Mouse (Mus musculus) layer of hippocampus, postnatal 14 days (tissue): ENCODE results near the gene Sh3glb2. TPM values are rescaled to one million over a fixed set of nuclear protein-coding genes. Genes with fewer than 3 reads are reported as not detected.

ENCODE experiments used
- DNase-seq, 2 experiments: peaks; one replicate each; pipeline ENCODE4 v3.0.0; 2021 to 2022; ENCODE audit warnings: low spot score in 2 of 2, mixed read lengths in 1 of 2
- microRNA-seq, 2 experiments: library from miRNA; unstranded; fragments of <30 nt; microRNA quantifications; one replicate each; pipeline ENCODE4 v1.2.0; 2021
- total RNA-seq, 2 experiments: library from RNA; stranded (reverse); gene quantifications; 2 replicates each; pipeline ENCODE4 v1.2.3; 2021

Sh3glb2 gene
- total RNA-seq, 2 experiments from 2014 or later, result 241 to 246 TPM

DNA sequence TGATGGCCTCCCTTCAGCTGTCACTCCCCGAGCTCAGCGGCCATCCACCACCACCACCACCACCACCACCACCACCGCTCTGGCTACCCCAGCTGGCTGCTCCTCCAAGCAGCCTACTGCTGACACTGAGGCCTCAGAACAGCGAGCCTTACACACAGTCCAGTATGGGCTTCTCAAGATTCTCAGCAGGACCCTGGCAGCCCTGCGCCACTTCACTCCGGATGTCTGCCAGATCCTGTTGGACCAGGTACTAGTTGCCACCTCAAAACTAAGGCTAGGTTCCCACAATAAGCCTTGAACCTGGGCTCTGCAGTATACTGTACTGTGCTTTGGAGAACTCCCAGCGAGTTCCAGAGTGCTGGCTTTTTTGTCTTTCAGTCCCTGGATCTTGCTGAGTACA is 16.6 kb downstream of the Sh3glb2 start:
- no peak for DNase-seq

GRCm38 (mm10) chr2:30342061-30342460 is 17.1 kb downstream of the Sh3glb2 start:
- DNase-seq, result no peak

- no peak for DNase-seq
Measured at GRCm38 (mm10) chr2:30337179-30337578, 22.0 kb downstream of the Sh3glb2 start.

DNA sequence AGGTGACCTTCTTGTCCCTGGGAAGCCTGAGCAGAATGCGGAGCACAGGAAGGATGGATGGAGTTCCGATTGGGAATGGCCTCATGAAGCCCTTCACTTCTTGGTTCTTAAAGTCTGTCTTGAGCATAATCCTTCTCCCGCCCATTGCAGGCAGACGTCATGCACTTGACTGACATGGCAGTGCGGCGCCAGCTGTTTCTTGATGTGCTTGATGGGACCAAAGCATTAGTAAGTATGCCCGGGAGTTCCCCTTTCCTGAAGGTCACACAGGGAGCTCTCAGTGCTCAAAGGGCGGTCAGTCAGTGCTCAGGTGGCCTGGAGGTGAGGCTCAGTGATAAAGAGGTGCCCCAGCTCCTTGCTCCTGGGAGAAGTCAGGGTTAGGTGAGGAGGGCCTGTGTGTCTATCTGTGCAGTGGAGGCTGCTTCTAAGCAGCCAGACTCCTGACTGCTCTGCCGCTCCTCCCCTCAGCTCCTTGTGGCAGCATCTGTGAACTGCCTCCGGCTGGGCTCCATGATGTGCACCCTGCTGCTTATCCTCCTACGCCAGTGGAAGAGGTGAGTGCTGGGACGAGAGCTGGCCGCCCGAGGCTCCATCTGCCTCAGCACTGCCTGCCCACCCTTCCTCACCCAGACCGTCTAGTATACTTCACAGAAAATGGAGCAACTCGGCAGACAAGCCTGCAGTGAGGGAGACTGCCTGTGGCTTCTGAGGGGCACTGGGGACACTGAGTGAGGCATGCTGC is 22.8 kb downstream of the Sh3glb2 start:
- no peak for DNase-seq

DNA sequence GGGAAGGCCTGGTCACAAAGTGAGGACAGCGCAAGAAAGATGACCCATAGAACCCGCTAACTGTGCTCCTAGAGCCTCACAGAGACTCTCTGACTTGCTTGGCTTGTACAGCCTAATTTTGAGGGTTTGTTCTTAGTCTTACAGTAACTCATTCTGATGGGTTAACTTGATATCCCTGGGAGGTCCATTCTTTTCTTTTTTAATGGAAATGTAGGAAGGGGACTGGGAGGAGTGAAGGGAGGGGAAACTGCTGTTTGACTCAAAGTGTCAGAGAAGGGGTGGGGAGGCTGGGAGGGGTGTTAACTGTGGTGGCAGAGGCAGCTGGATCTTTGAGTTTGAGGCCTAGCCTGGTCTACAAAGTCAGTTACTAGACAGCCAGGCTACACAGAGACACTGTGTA is 23.8 kb downstream of the Sh3glb2 start:
- no peak for DNase-seq

GRCm38 (mm10) chr2:30328791-30329190 is 30.3 kb downstream of the Sh3glb2 start:
- DNase-seq, result no peak

DNA sequence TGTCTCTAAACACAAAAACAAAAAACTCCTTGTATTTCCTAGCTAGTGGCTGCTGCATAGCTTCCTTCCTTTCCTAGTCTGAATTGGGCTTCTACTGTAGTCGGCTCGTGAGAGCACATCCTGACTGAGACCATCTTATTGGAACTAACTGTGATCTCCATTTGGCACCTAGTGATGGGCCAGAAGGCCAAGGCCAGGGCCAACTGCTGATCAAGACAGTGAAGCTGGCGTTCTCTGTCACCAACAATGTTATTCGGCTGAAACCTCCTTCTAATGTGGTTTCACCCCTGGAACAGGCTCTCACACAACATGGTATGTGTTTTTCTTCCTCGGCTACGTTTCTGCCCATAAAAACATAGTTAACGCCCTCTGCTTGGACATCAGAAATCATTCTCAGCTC is 31.9 kb downstream of the Sh3glb2 start:
- DNase-seq, result no peak

DNA sequence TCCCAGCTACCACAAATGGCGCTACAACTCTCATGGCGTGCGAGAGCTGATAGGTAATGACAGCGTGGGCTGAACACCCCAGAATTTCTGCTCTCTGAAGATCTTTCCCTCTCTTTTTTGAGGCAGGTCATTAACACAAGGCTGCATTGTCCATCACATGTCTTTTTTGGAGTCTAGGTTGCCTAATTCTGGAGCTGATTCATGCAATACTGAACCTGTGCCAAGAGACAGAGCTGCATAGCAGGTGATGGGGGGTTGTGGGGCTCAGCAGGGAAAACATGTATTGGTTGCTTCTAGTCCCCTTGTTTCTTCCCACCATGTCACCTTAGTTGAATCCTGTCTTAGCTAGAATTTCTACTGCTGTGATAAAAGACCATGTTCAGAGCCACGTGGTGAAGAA is 33.8 kb downstream of the Sh3glb2 start:
- no peak for DNase-seq

DNA sequence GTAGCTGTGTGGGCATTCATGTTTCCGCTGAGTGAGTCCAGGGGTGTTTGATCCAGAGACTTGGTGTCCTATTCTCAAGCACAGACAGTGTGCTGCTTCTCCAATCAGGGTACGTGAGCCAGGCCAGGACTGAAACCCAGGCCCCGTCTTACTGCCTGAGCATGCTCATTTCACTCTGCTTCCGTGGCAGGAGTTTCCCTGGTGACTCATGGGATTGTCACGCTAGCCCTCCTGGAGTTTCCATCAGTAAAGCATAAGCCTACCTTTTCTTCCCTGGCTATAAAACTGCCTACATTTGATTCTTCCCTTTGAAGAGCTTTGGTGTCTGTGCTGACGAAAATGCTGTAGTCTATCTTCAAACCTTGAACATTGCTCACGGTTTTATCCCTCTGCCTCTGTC is 36.0 kb downstream of the Sh3glb2 start:
- no peak for DNase-seq

GRCm38 (mm10) chr2:30319260-30319659 is 39.9 kb downstream of the Sh3glb2 start:
- DNase-seq, result no peak

- DNase-seq, result no peak
Measured at GRCm38 (mm10) chr2:30316955-30317354, 42.2 kb downstream of the Sh3glb2 start.

GRCm38 (mm10) chr2:30316136-30316535 is 43.0 kb downstream of the Sh3glb2 start:
- no peak for DNase-seq

DNA sequence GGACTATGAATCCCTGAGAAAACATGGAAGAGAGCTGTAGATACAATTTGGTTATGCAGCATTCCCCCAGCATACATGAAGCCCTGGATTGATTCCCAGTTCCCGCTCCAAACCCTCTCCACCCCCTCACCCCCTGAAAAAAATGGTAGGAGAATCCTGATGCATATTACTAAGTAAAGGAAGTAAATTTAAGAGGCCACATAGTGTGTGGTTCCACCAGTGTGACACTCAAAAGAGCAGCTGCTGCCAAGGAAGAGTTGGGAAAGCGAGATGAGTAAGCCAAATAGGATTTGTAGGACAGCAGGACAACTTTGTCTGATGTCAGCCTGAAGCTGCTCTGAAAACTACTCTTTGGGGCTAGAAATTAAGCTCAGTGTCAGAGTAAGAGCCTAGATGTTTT is 47.7 kb downstream of the Sh3glb2 start:
- DNase-seq, result no peak

- no peak for DNase-seq
Measured at GRCm38 (mm10) chr2:30309351-30309750, 49.8 kb downstream of the Sh3glb2 start.

DNA sequence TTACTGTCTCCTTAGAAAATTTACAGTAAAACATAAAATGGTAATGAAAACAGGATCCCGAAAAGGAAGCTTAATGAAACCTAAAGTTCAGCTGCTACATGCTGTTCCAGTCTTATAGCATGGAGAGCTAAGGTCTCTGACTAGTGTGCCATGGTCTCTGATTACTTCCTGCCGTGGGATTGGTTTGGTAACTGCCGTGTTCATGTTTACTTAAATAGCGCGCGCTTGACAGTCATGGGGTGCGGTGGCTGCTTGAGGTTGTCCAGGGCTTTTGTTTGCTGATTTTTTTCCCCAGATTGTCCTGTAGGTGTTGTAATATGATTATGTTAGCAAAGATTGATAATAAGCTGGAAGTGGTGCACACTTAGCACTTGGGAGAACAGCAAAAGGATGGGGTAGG is 53.0 kb downstream of the Sh3glb2 start:
- DNase-seq, result no peak

DNA sequence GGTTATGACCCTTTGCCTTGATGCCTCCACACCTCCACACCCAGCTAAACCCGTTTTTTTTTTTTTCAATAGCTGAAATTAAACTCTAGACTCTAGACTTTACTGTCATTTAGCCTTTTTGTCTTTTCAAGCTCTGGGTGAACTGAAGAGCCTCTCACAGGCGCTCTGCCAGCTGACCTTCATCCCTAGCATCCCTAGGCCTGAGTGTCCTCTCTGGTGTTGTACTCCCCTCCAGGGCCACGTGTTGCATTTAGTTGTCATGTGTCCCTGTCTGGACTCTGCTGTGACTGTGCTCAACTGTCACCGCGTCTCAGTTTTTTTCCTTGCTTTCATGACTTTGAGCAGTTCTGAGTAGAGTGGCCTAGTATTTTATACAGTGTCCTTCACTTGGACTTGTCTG is 59.2 kb downstream of the Sh3glb2 start:
- DNase-seq, result no peak

GRCm38 (mm10) chr2:30299525-30299924 is 59.6 kb downstream of the Sh3glb2 start:
- DNase-seq, result no peak

Small RNA genes lying within 50 kb of the gene (microRNA-seq; reads per million reads assigned to microRNA genes)
- 0 reads per million in 2 experiments for gene Gm47292

Other genes with a start within 250 kb of the Sh3glb2 start
- gene Zer1, start 234.8 kb downstream of the Sh3glb2 start, total RNA-seq, result 100 to 1,000 TPM; 160 to 173 TPM
- 10 to 100 TPM; 71.7 to 74.4 TPM for gene Tbc1d13, start 225.6 kb downstream of the Sh3glb2 start, total RNA-seq
- gene Endog, start 187.8 kb downstream of the Sh3glb2 start, total RNA-seq, result 10 to 100 TPM; 21.7 to 24.4 TPM
- gene Spout1, start 180.9 kb downstream of the Sh3glb2 start, total RNA-seq, result 10 to 100 TPM; 30.8 to 34.4 TPM
- gene Kyat1, start 153.5 kb downstream of the Sh3glb2 start, total RNA-seq, result 10 to 100 TPM; 19.7 to 22.4 TPM
- 10 to 100 TPM; 66.5 to 72.5 TPM for gene Lrrc8a, start 121.6 kb downstream of the Sh3glb2 start, total RNA-seq
- 1 to 10 TPM; 6.7 to 7.3 TPM for gene Gm28035, start 118.8 kb downstream of the Sh3glb2 start, total RNA-seq
- gene Phyhd1, start 93.1 kb downstream of the Sh3glb2 start, total RNA-seq, result 10 to 100 TPM; 23.1 to 24.0 TPM
- not detected for gene Gm28038, start 78.3 kb downstream of the Sh3glb2 start, total RNA-seq
- 10 to 100 TPM; 24.4 TPM for gene Dolk, start 73.0 kb downstream of the Sh3glb2 start, total RNA-seq
- 10 to 100 TPM; 19.4 to 20.5 TPM for gene Nup188, start 72.9 kb downstream of the Sh3glb2 start, total RNA-seq
- gene Miga2, start 4.9 kb upstream of the Sh3glb2 start, total RNA-seq, result 100 to 1,000 TPM; 105 to 115 TPM
- 10 to 100 TPM; 29.3 to 30.2 TPM for gene Dolpp1, start 32.9 kb upstream of the Sh3glb2 start, total RNA-seq
- 10 to 100 TPM; 41.0 to 41.1 TPM for gene Crat, start 56.5 kb upstream of the Sh3glb2 start, total RNA-seq
- gene Ptpa, start 56.7 kb upstream of the Sh3glb2 start, total RNA-seq, result 100 to 1,000 TPM; 147 to 150 TPM
- 1 to 10 TPM; 8.5 to 9.4 TPM for gene Ier5l, start 114.9 kb upstream of the Sh3glb2 start, total RNA-seq
- gene Cstad, start 235.7 kb upstream of the Sh3glb2 start, total RNA-seq, result 1 to 10 TPM; 7.5 to 9.3 TPM